Mouse (Mus musculus) MEL (cell line): ENCODE measurements around the gene Olfr790. TPM values are rescaled to one million over a fixed set of nuclear protein-coding genes. Genes with fewer than 3 reads are reported as not detected.

ENCODE experiments used
- DNase-seq: peaks from one replicate; pipeline ENCODE4 v3.0.0; 2011; ENCODE audit warnings: low read depth, low spot score
- H3K27ac ChIP-seq: 2 replicates; pipeline ENCODE4 v1.5.1; 2012; ENCODE audit warnings: low read depth, mild to moderate bottlenecking, control low read depth, low read length, moderate library complexity; ENCODE audit not compliant: control insufficient read depth
- H3K27me3 ChIP-seq, 2 experiments: fragments of 150-350 bp in 1 of 2; sonication (generic) in 1 of 2; 2 replicates each; pipeline ENCODE4 v1.6.1; 2012; ENCODE audit warnings: low read length in 2 of 2, mild to moderate bottlenecking in 2 of 2, improper control_type of control experiment in 1 of 2, moderate library complexity in 1 of 2; ENCODE audit not compliant: insufficient read depth in 2 of 2, control insufficient read depth in 1 of 2
- H3K36me3 ChIP-seq, 2 experiments: 2 replicates each; pipeline ENCODE4 v1.6.1; 2012 to 2014; ENCODE audit warnings: low read length in 2 of 2, improper control_type of control experiment in 1 of 2, inconsistent platforms in 1 of 2, mild to moderate bottlenecking in 1 of 2; ENCODE audit not compliant: insufficient read depth in 2 of 2, control insufficient read depth in 1 of 2
- H3K4me1 ChIP-seq, 2 experiments: fragments of 150-350 bp in 1 of 2; sonication (generic) in 1 of 2; 2 replicates each; pipeline ENCODE4 v1.6.1; 2012; ENCODE audit warnings: low read length in 2 of 2, improper control_type of control experiment in 1 of 2, mild to moderate bottlenecking in 1 of 2; ENCODE audit not compliant: insufficient read depth in 2 of 2, control insufficient read depth in 1 of 2
- H3K4me3 ChIP-seq, 2 experiments: fragments of 150-350 bp in 1 of 2; sonication (generic) in 1 of 2; 2 replicates each; pipeline ENCODE4 v1.5.1; 2012; ENCODE audit warnings: low read depth in 2 of 2, low read length in 2 of 2, mild to moderate bottlenecking in 2 of 2, moderate library complexity in 2 of 2, control low read depth in 1 of 2, improper control_type of control experiment in 1 of 2; ENCODE audit not compliant: control insufficient read depth in 1 of 2, insufficient read depth in 1 of 2
- H3K79me2 ChIP-seq: 2 replicates; pipeline ENCODE4 v1.6.1; 2012; ENCODE audit warnings: mild to moderate bottlenecking, low read length, moderate library complexity; ENCODE audit not compliant: control insufficient read depth, poor library complexity, insufficient read depth
- H3K9ac ChIP-seq: 2 replicates; pipeline ENCODE4 v1.6.1; 2012; ENCODE audit warnings: low read depth, mild to moderate bottlenecking, control low read depth, low read length, moderate library complexity; ENCODE audit not compliant: control insufficient read depth, poor library complexity, severe bottlenecking
- H3K9me3 ChIP-seq: fragments of 150-350 bp; sonication (generic); replicated peaks from 2 replicates; pipeline ENCODE4 v1.6.1; 2012; ENCODE audit warnings: mild to moderate bottlenecking, low read length, improper control_type of control experiment, moderate library complexity; ENCODE audit not compliant: insufficient read depth
- BHLHE40 ChIP-seq: IDR thresholded peaks from 2 replicates; pipeline ENCODE4 v1.6.1; 2012; ENCODE audit warnings: low read depth, mild to moderate bottlenecking, inconsistent platforms, low read length, improper control_type of control experiment, borderline replicate concordance
- CHD2 ChIP-seq: IDR thresholded peaks from 2 replicates; pipeline ENCODE4 v1.6.1; 2011; ENCODE audit warnings: low read length, improper control_type of control experiment
- CTCF ChIP-seq, 3 experiments: IDR thresholded peaks in 2 of 3; conservative IDR thresholded peaks in 1 of 3; 2 replicates each; pipeline ENCODE4 v1.5.1; 2011 to 2012; ENCODE audit warnings: low read length in 3 of 3, low read depth in 2 of 3, mild to moderate bottlenecking in 2 of 3, improper control_type of control experiment in 1 of 3, inconsistent platforms in 1 of 3, mixed read lengths in 1 of 3, moderate library complexity in 1 of 3; ENCODE audit not compliant: control insufficient read depth in 1 of 3, insufficient read depth in 1 of 3, poor library complexity in 1 of 3, severe bottlenecking in 1 of 3
- E2F4 ChIP-seq: IDR thresholded peaks from 2 replicates; pipeline ENCODE4 v1.6.1; 2011; ENCODE audit warnings: low read depth, low read length, improper control_type of control experiment, borderline replicate concordance
- ELF1 ChIP-seq: IDR thresholded peaks from 2 replicates; pipeline ENCODE4 v1.6.1; 2014; ENCODE audit warnings: low read depth, mild to moderate bottlenecking, inconsistent platforms, low read length, improper control_type of control experiment, moderate library complexity
- EP300 ChIP-seq, 2 experiments: IDR thresholded peaks; 2 replicates each; pipeline ENCODE4 v1.6.1; 2011; ENCODE audit warnings: improper control_type of control experiment in 2 of 2, low read length in 2 of 2, low read depth in 1 of 2, mild to moderate bottlenecking in 1 of 2
- ETS1 ChIP-seq: IDR thresholded peaks from 2 replicates; pipeline ENCODE4 v1.6.1; 2012; ENCODE audit warnings: low read depth, mild to moderate bottlenecking, inconsistent platforms, low read length, improper control_type of control experiment, moderate library complexity
- GABPA ChIP-seq: IDR thresholded peaks from 2 replicates; pipeline ENCODE4 v1.6.1; 2012; ENCODE audit warnings: low read depth, mild to moderate bottlenecking, inconsistent platforms, low read length, improper control_type of control experiment, moderate library complexity
- HCFC1 ChIP-seq: IDR thresholded peaks from 2 replicates; pipeline ENCODE4 v1.6.1; 2012; ENCODE audit warnings: low read depth, mild to moderate bottlenecking, inconsistent platforms, low read length, improper control_type of control experiment, moderate library complexity
- JUND ChIP-seq: IDR thresholded peaks from 2 replicates; pipeline ENCODE4 v1.6.1; 2011; ENCODE audit warnings: low read depth, mild to moderate bottlenecking, improper control_type of control experiment, low read length
- MAX ChIP-seq: IDR thresholded peaks from 2 replicates; pipeline ENCODE4 v1.6.1; 2011; ENCODE audit warnings: low read length, improper control_type of control experiment
- MEF2A ChIP-seq: IDR thresholded peaks from 2 replicates; pipeline ENCODE4 v1.6.1; 2014; ENCODE audit warnings: low read depth, mild to moderate bottlenecking, inconsistent platforms, low read length, improper control_type of control experiment; ENCODE audit not compliant: poor library complexity, insufficient replicate concordance, severe bottlenecking; ENCODE audit errors: extremely low read depth
- MXI1 ChIP-seq: IDR thresholded peaks from 2 replicates; pipeline ENCODE4 v1.6.1; 2011; ENCODE audit warnings: mild to moderate bottlenecking, low read depth, low read length, improper control_type of control experiment
- MYB ChIP-seq: IDR thresholded peaks from 2 replicates; pipeline ENCODE4 v1.6.1; 2011; ENCODE audit warnings: mild to moderate bottlenecking, low read depth, low read length, improper control_type of control experiment
- NELFE ChIP-seq: IDR thresholded peaks from 2 replicates; pipeline ENCODE4 v1.6.1; 2011; ENCODE audit warnings: low read depth, low read length, improper control_type of control experiment
- RCOR1 ChIP-seq: IDR thresholded peaks from 2 replicates; pipeline ENCODE4 v1.6.1; 2012; ENCODE audit warnings: low read depth, mild to moderate bottlenecking, inconsistent platforms, low read length, improper control_type of control experiment
- SIN3A ChIP-seq: IDR thresholded peaks from 2 replicates; pipeline ENCODE4 v1.6.1; 2012; ENCODE audit warnings: low read length, improper control_type of control experiment, inconsistent platforms
- SMC3 ChIP-seq: IDR thresholded peaks from 2 replicates; pipeline ENCODE4 v1.6.1; 2011; ENCODE audit warnings: low read depth, low read length, improper control_type of control experiment
- TAL1 ChIP-seq: IDR thresholded peaks from 2 replicates; pipeline ENCODE4 v1.6.1; 2012; ENCODE audit warnings: mild to moderate bottlenecking, inconsistent platforms, low read length, moderate library complexity, mixed read lengths
- TBP ChIP-seq: IDR thresholded peaks from 2 replicates; pipeline ENCODE4 v1.8.0; 2011; ENCODE audit warnings: low read depth, low read length, improper control_type of control experiment
- TCF12 ChIP-seq: IDR thresholded peaks from 2 replicates; pipeline ENCODE4 v1.6.1; 2014; ENCODE audit warnings: low read depth, mild to moderate bottlenecking, inconsistent platforms, low read length, improper control_type of control experiment, moderate library complexity
- USF1 ChIP-seq: IDR thresholded peaks from 2 replicates; pipeline ENCODE4 v1.6.1; 2014; ENCODE audit warnings: low read depth, mild to moderate bottlenecking, inconsistent platforms, low read length, improper control_type of control experiment, moderate library complexity
- USF2 ChIP-seq, 2 experiments: IDR thresholded peaks; 2 replicates each; pipeline ENCODE4 v1.6.1; 2011 to 2012; ENCODE audit warnings: improper control_type of control experiment in 2 of 2, low read length in 2 of 2, borderline replicate concordance in 1 of 2, inconsistent platforms in 1 of 2, low read depth in 1 of 2, mild to moderate bottlenecking in 1 of 2; ENCODE audit not compliant: insufficient read depth in 1 of 2
- ZC3H11A ChIP-seq: IDR thresholded peaks from 2 replicates; pipeline ENCODE4 v1.6.1; 2012; ENCODE audit warnings: low read depth, mild to moderate bottlenecking, inconsistent platforms, low read length, improper control_type of control experiment
- ZMIZ1 ChIP-seq: IDR thresholded peaks from 2 replicates; pipeline ENCODE4 v1.6.1; 2012; ENCODE audit warnings: low read depth, mild to moderate bottlenecking, inconsistent platforms, low read length, improper control_type of control experiment, moderate library complexity
- ZNF384 ChIP-seq: IDR thresholded peaks from 2 replicates; pipeline ENCODE4 v1.6.1; 2012; ENCODE audit warnings: low read depth, mild to moderate bottlenecking, inconsistent platforms, low read length, improper control_type of control experiment
- polyA plus RNA-seq, 2 experiments: library from polyadenylated mRNA; stranded (reverse) in 1 of 2; unstranded in 1 of 2; fragments of >175 nt in 1 of 2; fragments of >200 nt in 1 of 2; gene quantifications; 2 replicates each; pipeline versions ENCODE4 v1.2.1 to v1.2.4; 2012; ENCODE audit warnings: low replicate concordance in 2 of 2, low read depth in 1 of 2; ENCODE audit not compliant: insufficient read length in 2 of 2, insufficient read depth in 1 of 2, missing spikeins in 1 of 2
- total RNA-seq: library from RNA; depleted of rRNA; stranded (reverse); fragments of 300-350 nt; gene quantifications from 2 replicates; pipeline ENCODE4 v1.2.3, GENCODE M21; 2012; rRNA removed

Olfr790 gene
- total RNA-seq: not detected in 2 replicates
- polyA plus RNA-seq: not detected

GRCm38 (mm10) chr10:129498192-129498591, at the start of gene Olfr790:
Gene Olfr790 (plus strand): TSS chr10:129498492.
- no peak for DNase-seq
- Histone ChIP-seq H3K9ac (no peak within 1 kb of the TSS), H3K36me3 (no peaks in the 10 kb centered on the region), H3K9me3 (no peaks in the 10 kb centered on the region), H3K27me3 (no peaks in the 10 kb centered on the region), H3K27ac (no peak within 1 kb of the TSS), H3K4me3 (no peak within 1 kb of the TSS), H3K79me2 (no peaks in the 10 kb centered on the region), H3K4me1 (no peaks in the 10 kb centered on the region)
- TF ChIP-seq MXI1 (no peak), ZNF384 (no peak), E2F4 (no peak), CTCF (IDR thresholded peaks at IDR 0.05 in 2 of 3, conservative IDR thresholded peaks at IDR 0.05 in 1 of 3; ENCODE audit: control insufficient read depth in 1 of 3, insufficient read depth in 1 of 3, low read depth in 2 of 3, low read length in 3 of 3, poor library complexity in 1 of 3, severe bottlenecking in 1 of 3) (no peak), MYB (no peak), RCOR1 (no peak), GABPA (no peak), TBP (no peak), TCF12 (no peak), ZMIZ1 (no peak), HCFC1 (no peak), SMC3 (no peak), MAX (no peak), USF2 (IDR thresholded peaks at IDR 0.05; ENCODE audit: borderline replicate concordance in 1 of 2, insufficient read depth in 1 of 2, low read depth in 1 of 2, low read length in 2 of 2) (no peak)

- no peaks in the 10 kb centered on the region for H3K27me3 ChIP-seq
- no peak within 1 kb of the TSS for H3K27ac ChIP-seq
- H3K79me2 ChIP-seq: no peaks in the 10 kb centered on the region
- TF ChIP-seq RCOR1 (no peak), BHLHE40 (no peak), JUND (no peak), ETS1 (no peak), USF1 (no peak), SIN3A (no peak), ZC3H11A (no peak), MAX (no peak), ZNF384 (no peak), MEF2A (no peak), NELFE (no peak), TAL1 (no peak), TBP (no peak), EP300 (IDR thresholded peaks at IDR 0.05; ENCODE audit: low read depth in 1 of 2, low read length in 2 of 2) (no peak), CTCF (IDR thresholded peaks at IDR 0.05 in 2 of 3, conservative IDR thresholded peaks at IDR 0.05 in 1 of 3; ENCODE audit: control insufficient read depth in 1 of 3, insufficient read depth in 1 of 3, low read depth in 2 of 3, low read length in 3 of 3, poor library complexity in 1 of 3, severe bottlenecking in 1 of 3) (no peak), CHD2 (no peak), E2F4 (no peak), USF2 (IDR thresholded peaks at IDR 0.05; ENCODE audit: borderline replicate concordance in 1 of 2, insufficient read depth in 1 of 2, low read depth in 1 of 2, low read length in 2 of 2) (no peak), ELF1 (no peak)
- H3K36me3 ChIP-seq: no peaks in the 10 kb centered on the region
- no peak within 1 kb of the TSS for H3K4me3 ChIP-seq
- no peak for DNase-seq
- no peak within 1 kb of the TSS for H3K9ac ChIP-seq
- no peaks in the 10 kb centered on the region for H3K9me3 ChIP-seq
- H3K4me1 ChIP-seq: no peaks in the 10 kb centered on the region
Observed at GRCm38 (mm10) chr10:129461562-129461961, 36.7 kb upstream of the Olfr790 start, which contains the start of gene Olfr787. Gene Olfr787 (plus strand): TSS chr10:129461862.
